Mouse (Mus musculus): ENCODE results near the gene Mysm1.

Mysm1 gene

GRCm38 (mm10) chr4:94978590-94979499 lies at the start of gene Mysm1:
TSS of gene Mysm1 (minus strand) at chr4:94979100.
- DNase-seq (ENCODE audit: low spot score in 2 of 2): peak; percentile 93 to 94

- DNase-seq (ENCODE audit: low spot score in 2 of 2): no peak
These were observed 47.1 kb upstream of the Mysm1 start for GRCm38 (mm10) chr4:95025847-95026600.

- no peak for DNase-seq (ENCODE audit: low spot score in 2 of 2)
These were observed 44.6 kb upstream of the Mysm1 start for GRCm38 (mm10) chr4:95023350-95023953.

GRCm38 (mm10) chr4:95021649-95022637 lies 43.0 kb upstream of the Mysm1 start:
- no peak for DNase-seq (ENCODE audit: low spot score in 2 of 2)

GRCm38 (mm10) chr4:95020201-95020600 lies 41.3 kb upstream of the Mysm1 start:
- no peak for DNase-seq (ENCODE audit: low spot score in 2 of 2)

- no peak for DNase-seq (ENCODE audit: low spot score in 2 of 2)
These were observed 39.3 kb upstream of the Mysm1 start for GRCm38 (mm10) chr4:95018221-95018620.

- no peak for DNase-seq (ENCODE audit: low spot score in 2 of 2)
These were observed 33.8 kb upstream of the Mysm1 start for GRCm38 (mm10) chr4:95012706-95013105.

- no peak for DNase-seq (ENCODE audit: low spot score in 2 of 2)
These were observed 33.4 kb upstream of the Mysm1 start for GRCm38 (mm10) chr4:95012256-95012655.

- DNase-seq (ENCODE audit: low spot score in 2 of 2): peak; percentile 10 to 64
These were observed 29.5 kb upstream of the Mysm1 start for GRCm38 (mm10) chr4:95008175-95009057.

- DNase-seq (ENCODE audit: low spot score in 2 of 2): no peak
These were observed 28.9 kb upstream of the Mysm1 start for GRCm38 (mm10) chr4:95007759-95008158.

GRCm38 (mm10) chr4:95005251-95005830 lies 26.4 kb upstream of the Mysm1 start:
- DNase-seq (ENCODE audit: low spot score in 2 of 2): no peak

GRCm38 (mm10) chr4:95001043-95001775 lies 22.3 kb upstream of the Mysm1 start:
- DNase-seq (ENCODE audit: low spot score in 2 of 2): no peak

- DNase-seq (ENCODE audit: low spot score in 2 of 2): no peak
These were observed 21.2 kb upstream of the Mysm1 start for GRCm38 (mm10) chr4:95000147-95000546.

- DNase-seq (ENCODE audit: low spot score in 2 of 2): no peak
These were observed 20.3 kb upstream of the Mysm1 start for GRCm38 (mm10) chr4:94999249-94999648.

- no peak for DNase-seq (ENCODE audit: low spot score in 2 of 2)
These were observed 17.0 kb upstream of the Mysm1 start for GRCm38 (mm10) chr4:94995862-94996261.

- DNase-seq (ENCODE audit: low spot score in 2 of 2): no peak
These were observed 11.3 kb upstream of the Mysm1 start for GRCm38 (mm10) chr4:94990204-94990603.

- DNase-seq (ENCODE audit: low spot score in 2 of 2): no peak
These were observed 8.8 kb upstream of the Mysm1 start for GRCm38 (mm10) chr4:94987725-94988124.

- DNase-seq (ENCODE audit: low spot score in 2 of 2): peak in 1 of 2 experiments; percentile 1
These were observed 608 bp upstream of the Mysm1 start for GRCm38 (mm10) chr4:94979500-94979915.

GRCm38 (mm10) chr4:94973321-94973720 lies 5.6 kb downstream of the Mysm1 start:
- no peak for DNase-seq (ENCODE audit: low spot score in 2 of 2)

Measured in heart, adult 9 months (tissue).